Mouse (Mus musculus): ENCODE results near the gene Olfr884.

Gene Olfr884

GRCm38 (mm10) chr9:38046255-38046654 lies at the start of gene Olfr884:
TSS of gene Olfr884 (plus strand) at chr9:38046555.
- no peak for DNase-seq (ENCODE audit: low read depth)

- no peak for DNase-seq (ENCODE audit: low read depth)
Observed at GRCm38 (mm10) chr9:37998581-37999204, 47.7 kb upstream of the Olfr884 start.

GRCm38 (mm10) chr9:38000021-38000420 lies 46.3 kb upstream of the Olfr884 start:
- DNase-seq (ENCODE audit: low read depth): no peak

- DNase-seq (ENCODE audit: low read depth): no peak
Observed at GRCm38 (mm10) chr9:38025508-38025907, 20.8 kb upstream of the Olfr884 start, which contains the start of gene Olfr883. TSS of gene Olfr883 (plus strand) at chr9:38025808.

GRCm38 (mm10) chr9:38061022-38061421 lies 14.7 kb downstream of the Olfr884 start, which contains the start of gene Olfr885:
TSS of gene Olfr885 (plus strand) at chr9:38061322.
- DNase-seq (ENCODE audit: low read depth): no peak

GRCm38 (mm10) chr9:38083772-38084171 lies 37.4 kb downstream of the Olfr884 start, which contains the start of gene Olfr887:
TSS of gene Olfr887 (plus strand) at chr9:38084072.
- no peak for DNase-seq (ENCODE audit: low read depth)
